Mouse (Mus musculus) lung, embryonic 16.5 days (tissue): ENCODE measurements around the gene Col1a2. TPM values are rescaled to one million over a fixed set of nuclear protein-coding genes. Genes with fewer than 3 reads are reported as not detected.

ENCODE experiments used
- ATAC-seq: fragments of 200-750 bp; cut with Nextera tagmentation; 2 replicates; pipeline ENCODE4 v1.8.0; 2017; ENCODE audit warnings: low read depth, mild to moderate bottlenecking, moderate library complexity
- H3K27ac ChIP-seq: fragments of 300-500 bp; sonication (generic); 2 replicates; pipeline ENCODE4 v1.5.1; 2014; ENCODE audit warnings: mild to moderate bottlenecking, control low read depth, low read length
- H3K27me3 ChIP-seq: fragments of 300-500 bp; sonication (generic); 2 replicates; pipeline ENCODE4 v1.6.1; 2014; ENCODE audit warnings: low read depth, low read length, mixed read lengths; ENCODE audit not compliant: control insufficient read depth, insufficient read depth
- H3K36me3 ChIP-seq: fragments of 300-500 bp; sonication (generic); 2 replicates; pipeline ENCODE4 v1.6.1; 2014; ENCODE audit warnings: low read length; ENCODE audit not compliant: control insufficient read depth, insufficient read depth
- H3K4me1 ChIP-seq: fragments of 300-500 bp; sonication (generic); replicated peaks from 2 replicates; pipeline ENCODE4 v1.6.1; 2014; ENCODE audit warnings: low read length, mixed read lengths; ENCODE audit not compliant: control insufficient read depth, insufficient read depth
- H3K4me2 ChIP-seq: fragments of 300-500 bp; sonication (generic); 2 replicates; pipeline ENCODE4 v1.6.1; 2014; ENCODE audit warnings: low read depth, low read length, control low read depth
- H3K4me3 ChIP-seq: fragments of 300-500 bp; sonication (generic); 2 replicates; pipeline ENCODE4 v1.5.1; 2014; ENCODE audit warnings: mild to moderate bottlenecking, low read length, control low read depth
- H3K9ac ChIP-seq: fragments of 300-500 bp; sonication (generic); 2 replicates; pipeline ENCODE4 v1.6.1; 2014; ENCODE audit warnings: low read length, control low read depth
- H3K9me3 ChIP-seq: fragments of 300-500 bp; sonication (generic); 2 replicates; pipeline ENCODE4 v1.6.1; 2016; ENCODE audit warnings: low read length; ENCODE audit not compliant: control insufficient read depth
- WGBS: fragments of 180-500 bp; shearing (Covaris S2); extraction: QIAGEN DNeasy Blood & Tissue Kit; methylation state at CpG from one replicate; pipeline ENCODE4 v1.1.7; 2014; 5-methylcytosine and 5-hydroxymethylcytosine counted together
- polyA plus RNA-seq: library from polyadenylated mRNA; unstranded; fragments of >200 nt; fragmentation: Nextera tagmentation; extraction: Ambion mirVana; gene quantifications from 2 replicates; pipeline ENCODE4 v1.2.1, GENCODE M21; 2015

The Col1a2 gene
- polyA plus RNA-seq, 1 experiment from 2014 or later: 862 TPM

DNA sequence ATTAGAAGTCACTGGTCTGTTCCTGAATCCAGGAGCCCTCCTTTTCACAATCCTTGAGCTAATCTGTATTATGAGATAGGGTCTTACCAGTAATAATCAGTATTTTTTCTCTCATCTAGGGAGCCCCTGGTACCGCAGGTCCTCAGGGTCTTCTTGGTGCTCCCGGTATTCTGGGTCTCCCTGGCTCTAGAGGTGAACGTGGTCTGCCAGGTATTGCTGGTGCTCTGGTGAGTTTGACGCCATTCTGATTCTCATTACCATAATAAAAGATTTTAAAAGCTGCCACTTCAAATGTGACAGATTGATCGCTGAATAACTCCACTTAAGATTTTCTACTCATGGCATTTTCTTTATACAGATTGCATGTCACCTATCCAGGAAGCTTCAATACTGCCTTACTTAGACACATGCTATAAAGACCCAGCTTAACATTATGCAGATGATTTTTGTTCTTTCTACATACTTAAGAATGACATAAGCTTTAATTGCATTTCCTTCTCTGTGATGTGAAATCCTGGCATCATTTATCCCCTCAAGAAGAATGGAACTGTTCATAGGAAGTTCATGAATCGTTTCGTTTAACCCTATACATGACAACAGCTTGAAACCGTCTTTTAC, 30.0 kb downstream of the Col1a2 start:
- Histone ChIP-seq H3K27me3 (no peaks in the 10 kb centered on the region), H3K9ac (no peak overlapping the region), H3K4me1 (no peaks in the 10 kb centered on the region), H3K9me3 (no peaks in the 10 kb centered on the region), H3K27ac (no peak overlapping the region), H3K36me3 (peaks cover 40% of the 10 kb centered on the region), H3K4me2 (no peak overlapping the region), H3K4me3 (no peak overlapping the region)
- WGBS: 78% methylated on average over 8 of the region's 8 CpGs
- no peak for ATAC-seq

DNA sequence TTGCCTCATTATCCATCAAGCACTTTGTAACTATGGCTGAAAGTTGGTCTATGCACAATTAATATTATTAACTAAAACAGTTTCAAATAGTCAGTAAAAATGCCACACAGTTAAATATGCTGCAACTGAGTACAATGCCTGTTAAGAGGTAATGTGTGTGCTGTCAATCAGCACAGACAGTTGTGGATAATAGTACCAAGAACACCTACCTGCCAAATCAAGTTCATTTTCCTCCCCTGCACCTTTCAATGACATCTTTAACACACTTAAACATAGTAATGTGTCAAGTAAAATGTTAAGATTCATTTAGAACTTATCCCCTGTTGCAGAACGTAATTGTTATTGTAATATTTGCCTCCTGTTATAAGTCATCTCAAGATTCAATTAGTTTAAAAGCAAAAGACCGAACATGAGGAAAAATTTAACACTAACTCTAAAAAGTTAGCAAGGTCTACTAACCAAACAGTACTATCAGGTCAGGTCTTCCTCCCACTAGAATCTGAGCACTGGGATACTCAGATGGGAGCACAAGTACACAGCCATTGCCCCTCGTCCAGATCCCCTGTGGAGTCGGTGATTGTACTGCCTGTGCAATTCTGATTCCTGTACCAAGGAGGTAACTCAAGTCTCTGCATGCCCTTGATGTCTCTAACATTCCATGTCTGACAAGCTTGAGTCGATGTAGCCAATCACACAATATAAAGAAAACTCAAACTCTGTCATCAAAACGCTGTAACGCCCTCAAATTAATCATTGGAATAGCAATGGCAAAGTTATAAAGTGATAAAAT, 37.5 kb downstream of the Col1a2 start:
- WGBS: 79% methylated on average over 7 of the region's 7 CpGs
- ATAC-seq: 0 out of 2 replicates have a peak, but pooled peaks have one; percentile 34
- no peaks in the 10 kb centered on the region for H3K9me3 ChIP-seq
- no peaks in the 10 kb centered on the region for H3K27me3 ChIP-seq
- H3K27ac ChIP-seq: no peak overlapping the region
- no peak overlapping the region for H3K9ac ChIP-seq
- H3K4me1 ChIP-seq: no peaks in the 10 kb centered on the region
- H3K4me2 ChIP-seq: no peak overlapping the region
- H3K36me3 ChIP-seq: peaks cover 13% of the 10 kb centered on the region
- no peak overlapping the region for H3K4me3 ChIP-seq

DNA sequence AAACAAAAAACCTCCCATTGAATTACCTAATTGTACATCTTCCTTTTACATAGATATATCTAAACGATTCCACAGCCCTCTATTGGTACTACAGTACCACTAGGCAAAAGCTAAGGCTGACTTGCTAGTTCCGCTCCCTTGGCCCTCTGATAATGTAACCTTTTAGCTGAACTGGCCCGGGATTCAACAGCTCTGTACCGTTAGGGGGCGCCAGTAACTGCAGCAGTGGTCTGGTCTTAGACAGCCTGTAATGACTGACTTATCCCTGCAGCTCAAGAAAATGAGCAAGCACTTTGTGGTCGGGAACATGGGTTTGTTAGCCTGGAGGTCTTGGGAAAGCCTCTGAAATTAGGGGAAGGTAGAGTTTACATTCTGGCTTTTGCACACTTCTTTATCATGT, 39.9 kb downstream of the Col1a2 start:
- no peaks in the 10 kb centered on the region for H3K4me1 ChIP-seq
- H3K36me3 ChIP-seq: no peaks in the 10 kb centered on the region; the same call in 1 of the 2 replicates
- 50% methylated on average over 6 of the region's 6 CpGs for WGBS
- no peak overlapping the region for H3K27ac ChIP-seq
- no peaks in the 10 kb centered on the region for H3K9me3 ChIP-seq
- H3K4me2 ChIP-seq: no peak overlapping the region
- no peak overlapping the region for H3K4me3 ChIP-seq
- no peaks in the 10 kb centered on the region for H3K27me3 ChIP-seq
- H3K9ac ChIP-seq: no peak overlapping the region
- ATAC-seq: no peak; the same call in 1 of the 2 replicates

DNA sequence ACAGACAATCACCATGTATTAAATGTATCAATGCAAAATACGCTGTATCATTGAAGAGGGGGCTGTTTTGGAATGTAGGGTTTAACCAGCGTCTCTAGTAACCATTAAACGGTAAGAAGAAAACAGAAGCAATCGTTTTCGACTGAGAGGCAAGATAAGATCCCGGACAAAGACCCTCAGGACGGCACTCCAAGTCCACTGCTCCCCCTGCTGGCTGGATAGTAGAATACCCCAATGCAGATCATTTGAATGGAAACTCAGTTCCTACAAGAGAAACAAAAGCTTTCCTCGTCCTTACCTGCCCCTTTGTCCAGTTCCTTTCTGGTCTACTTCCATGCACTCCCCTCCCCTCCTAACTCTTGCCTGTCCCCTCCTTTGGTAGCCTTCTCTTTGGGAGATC, 41.1 kb downstream of the Col1a2 start:
- ATAC-seq: no peak
- no peaks in the 10 kb centered on the region for H3K9me3 ChIP-seq
- no peak overlapping the region for H3K4me3 ChIP-seq
- H3K9ac ChIP-seq: 0 out of 2 replicates have a peak overlapping the region, but pooled peaks have one; percentile 12
- H3K36me3 ChIP-seq: no peaks in the 10 kb centered on the region; the same call in 1 of the 2 replicates
- WGBS: 19% methylated on average over 8 of the region's 8 CpGs
- no peaks in the 10 kb centered on the region for H3K27me3 ChIP-seq
- H3K27ac ChIP-seq: no peak overlapping the region
- no peaks in the 10 kb centered on the region for H3K4me1 ChIP-seq
- H3K4me2 ChIP-seq: peak overlapping the region; percentile 19; the same call in 1 of the 2 replicates

DNA sequence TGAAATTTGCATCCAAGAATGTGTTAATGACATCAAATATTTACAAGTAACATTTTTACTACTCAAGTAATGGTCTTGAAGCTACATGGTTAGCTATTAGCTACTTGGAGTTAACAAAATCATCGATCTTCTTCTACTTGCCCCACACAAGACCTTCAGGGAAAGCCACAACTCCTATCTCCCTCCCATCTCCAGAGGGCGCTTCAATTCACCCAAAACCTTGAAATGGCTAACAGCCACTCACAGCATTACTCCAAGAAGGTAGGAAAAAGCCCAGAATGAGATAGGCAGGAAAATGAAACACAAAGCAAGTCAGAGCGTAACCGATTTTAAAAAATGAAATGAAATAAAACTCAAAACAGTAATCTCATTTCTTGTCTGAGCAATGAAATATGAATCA, 44.3 kb downstream of the Col1a2 start:
- Histone ChIP-seq H3K9me3 (no peaks in the 10 kb centered on the region), H3K27ac (no peak overlapping the region), H3K4me1 (no peaks in the 10 kb centered on the region), H3K36me3 (no peaks in the 10 kb centered on the region), H3K27me3 (no peaks in the 10 kb centered on the region), H3K4me3 (no peak overlapping the region), H3K4me2 (no peak overlapping the region), H3K9ac (no peak overlapping the region)
- no peak for ATAC-seq
- 46% methylated on average over 4 of the region's 4 CpGs for WGBS

DNA sequence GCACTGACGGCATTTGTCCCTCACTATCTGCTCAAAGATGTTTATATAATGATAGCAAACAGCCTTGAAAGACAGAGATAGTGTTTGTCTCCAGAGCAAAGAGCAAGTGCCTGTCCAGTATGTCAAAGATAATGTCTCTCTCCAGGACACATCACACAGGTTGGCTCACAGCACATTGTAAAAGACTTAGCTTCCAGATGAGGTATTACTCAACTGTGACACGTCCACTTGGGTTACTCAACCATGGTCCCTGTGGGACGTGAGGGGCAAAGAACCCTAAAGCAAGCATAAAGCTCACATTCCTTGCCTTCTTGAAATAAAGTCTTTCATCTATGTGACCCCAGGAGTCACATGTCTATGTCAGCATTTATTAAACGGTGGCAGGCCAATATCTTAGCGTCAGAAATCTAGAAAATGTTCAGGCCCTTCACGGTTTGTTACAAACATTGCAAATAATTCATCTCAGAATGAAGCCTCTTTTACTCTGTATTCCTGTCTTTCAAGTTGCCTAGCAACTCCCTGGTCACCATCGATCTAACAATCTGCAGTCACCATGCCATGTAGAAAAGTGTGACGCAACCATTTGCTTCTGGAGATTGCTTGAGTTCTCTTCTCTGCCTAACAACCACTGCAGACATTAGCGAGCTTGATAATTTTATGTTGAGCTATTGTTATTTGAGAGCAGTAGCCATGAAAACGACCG, 45.4 kb downstream of the Col1a2 start:
- H3K4me3 ChIP-seq: no peak overlapping the region
- no peak for ATAC-seq
- 38% methylated on average over 11 of the region's 11 CpGs for WGBS

DNA sequence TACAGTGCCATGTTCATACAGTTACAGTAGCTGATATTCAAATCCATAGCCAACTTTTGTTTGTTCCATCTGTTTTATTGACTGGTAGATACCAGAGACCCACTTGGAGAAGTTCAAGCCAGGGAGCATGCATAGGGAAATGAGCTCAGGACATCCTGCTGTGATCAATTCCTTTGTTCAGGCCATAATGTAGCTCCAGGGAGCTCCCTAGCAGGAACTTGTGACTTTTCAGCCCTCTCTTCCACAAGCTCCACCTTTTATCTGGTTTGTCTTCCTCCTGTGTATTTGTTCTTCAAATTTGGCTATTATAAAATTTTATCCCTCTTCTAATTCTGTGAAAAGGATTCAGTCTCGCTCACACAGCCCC, 45.9 kb downstream of the Col1a2 start:
- H3K27ac ChIP-seq: no peak overlapping the region
- no peaks in the 10 kb centered on the region for H3K27me3 ChIP-seq
- no peak overlapping the region for H3K9ac ChIP-seq
- 81% methylated on average over 1 of the region's 1 CpGs for WGBS
- H3K4me2 ChIP-seq: no peak overlapping the region
- no peaks in the 10 kb centered on the region for H3K4me1 ChIP-seq
- no peak overlapping the region for H3K4me3 ChIP-seq
- no peak for ATAC-seq
- H3K36me3 ChIP-seq: no peaks in the 10 kb centered on the region
- H3K9me3 ChIP-seq: no peaks in the 10 kb centered on the region

More for the DNA sequence above, 45.4 kb downstream of the Col1a2 start:
- Histone ChIP-seq H3K4me2 (no peak overlapping the region), H3K4me1 (no peaks in the 10 kb centered on the region), H3K27ac (no peak overlapping the region), H3K27me3 (no peaks in the 10 kb centered on the region), H3K9me3 (no peaks in the 10 kb centered on the region), H3K9ac (no peak overlapping the region), H3K36me3 (no peaks in the 10 kb centered on the region)

DNA sequence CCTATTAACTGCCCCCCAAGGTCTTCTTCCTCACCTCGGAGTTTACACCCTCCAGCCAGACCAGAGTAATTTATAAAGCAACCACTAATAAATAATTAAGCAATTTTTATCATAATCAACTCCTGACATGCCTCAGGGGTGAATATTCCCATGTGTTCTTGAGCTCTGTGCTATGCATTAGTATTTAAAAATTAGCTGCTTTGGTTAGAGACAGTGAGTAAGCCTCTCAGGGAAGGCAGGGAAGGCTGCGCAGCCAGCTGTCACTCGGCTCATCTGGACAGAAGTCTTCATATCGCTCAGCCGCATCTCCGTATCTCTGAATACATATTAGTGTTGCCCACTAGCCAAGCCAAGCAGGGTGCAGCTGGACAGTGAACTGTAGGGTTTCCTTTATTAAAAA, 50.8 kb downstream of the Col1a2 start:
- no peak for ATAC-seq
- Histone ChIP-seq H3K9me3 (no peaks in the 10 kb centered on the region), H3K4me2 (no peak overlapping the region), H3K27me3 (no peaks in the 10 kb centered on the region), H3K9ac (no peak overlapping the region), H3K4me3 (no peak overlapping the region), H3K27ac (no peak overlapping the region), H3K36me3 (no peaks in the 10 kb centered on the region), H3K4me1 (peaks cover 1% of the 10 kb centered on the region; the same call in 1 of the 2 replicates)
- whole genome bisulfite sequencing: 68% methylated on average over 6 of the region's 6 CpGs

DNA sequence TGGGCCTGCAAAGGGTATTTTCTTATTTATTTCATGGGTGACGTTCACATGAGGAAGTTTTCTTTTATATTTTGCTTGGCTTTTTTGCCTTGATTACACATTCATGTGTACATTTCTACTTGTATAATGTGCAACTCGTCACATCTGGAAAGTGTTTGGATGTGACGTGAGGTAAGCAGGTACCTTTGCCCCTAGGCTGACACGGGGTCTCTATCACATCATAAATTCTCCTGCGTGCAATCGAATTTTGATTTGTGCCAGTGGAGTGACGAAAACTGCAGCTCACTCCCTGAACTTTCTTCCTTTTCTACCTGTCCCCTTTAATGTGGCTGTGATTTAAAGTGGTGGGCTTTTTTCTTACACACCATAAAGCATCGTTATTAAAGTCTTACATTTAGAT, 52.5 kb downstream of the Col1a2 start:
- H3K27me3 ChIP-seq: no peaks in the 10 kb centered on the region
- no peak overlapping the region for H3K9ac ChIP-seq
- H3K4me2 ChIP-seq: no peak overlapping the region
- H3K4me3 ChIP-seq: no peak overlapping the region
- 64% methylated on average over 8 of the region's 8 CpGs for WGBS
- H3K36me3 ChIP-seq: no peaks in the 10 kb centered on the region
- no peak for ATAC-seq
- peaks cover 13% of the 10 kb centered on the region for H3K4me1 ChIP-seq
- no peak overlapping the region for H3K27ac ChIP-seq
- no peaks in the 10 kb centered on the region for H3K9me3 ChIP-seq
